Mouse (Mus musculus) midbrain, embryonic 10.5 days (tissue): Measurements from ENCODE around the gene Zfp704. TPM values are rescaled to one million over a fixed set of nuclear protein-coding genes. Genes with fewer than 3 reads are reported as not detected.

Source experiments
- DNase-seq: peaks from one replicate; pipeline ENCODE4 v3.0.0-alpha.2; 2017; ENCODE audit warnings: low spot score
- H3K27ac ChIP-seq: fragments of 300-500 bp; sonication (generic); replicated peaks from 2 replicates; pipeline ENCODE4 v1.5.1; 2016; ENCODE audit warnings: mild to moderate bottlenecking
- H3K27me3 ChIP-seq: fragments of 300-500 bp; sonication (generic); 2 replicates; pipeline ENCODE4 v1.6.1; 2016; ENCODE audit warnings: low read depth, mild to moderate bottlenecking; ENCODE audit not compliant: poor library complexity, severe bottlenecking
- H3K36me3 ChIP-seq: fragments of 300-500 bp; sonication (generic); 2 replicates; pipeline ENCODE4 v1.6.1; 2016; ENCODE audit warnings: mild to moderate bottlenecking, moderate library complexity
- H3K4me1 ChIP-seq: fragments of 300-500 bp; sonication (generic); 2 replicates; pipeline ENCODE4 v1.6.1; 2016
- H3K4me3 ChIP-seq: fragments of 300-500 bp; sonication (generic); 2 replicates; pipeline ENCODE4 v1.5.1; 2016; ENCODE audit warnings: mild to moderate bottlenecking, moderate library complexity
- H3K9me3 ChIP-seq: fragments of 300-500 bp; sonication (generic); replicated peaks from 2 replicates; pipeline ENCODE4 v1.6.1; 2016; ENCODE audit warnings: mild to moderate bottlenecking
- WGBS: fragments of 180-500 bp; shearing (Covaris S2); methylation state at CpG from one replicate; pipeline ENCODE4 v1.1.7; 2016; 5-methylcytosine and 5-hydroxymethylcytosine counted together
- polyA plus RNA-seq: library from polyadenylated mRNA; unstranded; fragments of >200 nt; fragmentation: Nextera tagmentation; extraction: Ambion mirVana; gene quantifications from 2 replicates; pipeline ENCODE4 v1.2.1, GENCODE M21; 2016

Gene Zfp704
- polyA plus RNA-seq, 1 experiment from 2014 or later, result 5.0 TPM

DNA sequence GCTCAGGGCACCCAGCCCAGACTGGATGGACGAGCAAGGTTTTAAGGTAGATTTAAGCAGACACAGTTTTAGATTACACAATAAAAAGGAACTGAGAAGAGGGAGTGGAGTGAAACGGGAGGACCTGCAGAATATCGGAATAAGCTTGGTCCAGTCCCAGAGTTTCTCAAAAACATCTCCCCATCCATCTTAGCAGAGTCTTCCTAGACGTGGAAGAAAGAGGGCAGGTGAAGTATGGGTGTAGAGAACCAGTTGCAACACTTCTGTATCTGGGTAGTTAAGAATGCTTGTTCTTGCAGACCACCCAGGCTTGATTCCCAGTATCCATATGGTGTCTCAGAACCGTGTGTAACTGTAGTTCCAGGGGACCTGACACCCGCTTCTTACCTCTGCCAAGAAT is 149.6 kb downstream of the Zfp704 start:
- WGBS, result 90% methylated on average over 6 of the region's 6 CpGs
- H3K4me3 ChIP-seq, result no peak overlapping the region
- no peak overlapping the region for H3K27ac ChIP-seq
- peaks cover 21% of the 10 kb centered on the region for H3K36me3 ChIP-seq
- DNase-seq, result no peak
- no peaks in the 10 kb centered on the region for H3K4me1 ChIP-seq
- peaks cover 4% of the 10 kb centered on the region; the same call in 1 of the 2 replicates for H3K9me3 ChIP-seq
- no peaks in the 10 kb centered on the region for H3K27me3 ChIP-seq

DNA sequence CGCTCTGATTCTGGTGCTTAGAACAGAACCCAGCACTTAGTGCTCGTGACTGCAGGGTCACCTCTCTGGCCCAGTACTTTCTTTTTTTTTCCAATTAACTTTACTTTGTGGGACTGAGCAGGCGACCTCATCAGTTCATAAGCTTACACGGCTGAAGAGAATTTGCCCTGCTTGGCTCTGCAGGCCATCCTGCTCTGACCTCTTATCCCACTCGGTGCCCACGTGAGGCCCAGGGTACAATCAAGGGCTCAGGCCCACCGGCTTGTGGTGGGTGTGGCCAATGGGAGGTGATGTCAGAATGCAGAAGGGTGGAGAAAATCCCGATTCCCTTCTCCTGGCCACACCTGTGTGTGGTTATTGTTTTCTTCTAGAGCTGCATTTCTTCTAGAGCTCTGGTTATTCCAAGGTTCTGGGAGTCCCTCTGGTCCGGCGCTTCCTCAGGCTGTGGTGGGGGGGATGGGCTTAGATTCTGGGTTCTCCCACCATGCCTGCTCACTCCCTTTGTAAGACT is 153.4 kb downstream of the Zfp704 start:
- WGBS, result 74% methylated on average over 10 of the region's 10 CpGs

DNA sequence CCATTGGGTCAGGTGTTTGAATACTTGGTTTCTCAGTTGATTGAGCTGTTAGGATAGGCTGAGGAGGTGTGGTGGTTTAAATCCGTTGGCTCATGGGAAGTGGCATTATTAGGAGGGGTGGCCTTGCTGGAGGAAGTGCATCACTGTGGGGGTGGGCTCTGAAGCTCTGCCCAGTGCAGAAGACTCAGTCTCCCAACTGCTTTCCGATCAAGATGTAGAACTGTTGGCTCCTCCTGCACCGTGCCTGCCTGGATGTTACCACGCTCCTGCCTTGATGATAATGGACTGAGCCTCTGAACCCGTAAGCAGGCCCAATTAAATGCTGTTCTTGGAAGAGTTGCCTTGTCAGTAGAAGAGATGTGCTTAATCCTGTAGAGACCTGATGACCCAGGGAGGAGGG is 154.5 kb downstream of the Zfp704 start:
- no peak for DNase-seq
- H3K36me3 ChIP-seq, result peaks cover 13% of the 10 kb centered on the region; the same call in 1 of the 2 replicates
- no peak overlapping the region for H3K27ac ChIP-seq
- H3K4me3 ChIP-seq, result no peak overlapping the region
- H3K27me3 ChIP-seq, result no peaks in the 10 kb centered on the region
- no peaks in the 10 kb centered on the region for H3K9me3 ChIP-seq
- no peaks in the 10 kb centered on the region for H3K4me1 ChIP-seq
- 91% methylated on average over 5 of the region's 5 CpGs for WGBS

More for the DNA sequence above, 153.4 kb downstream of the Zfp704 start:
- H3K27me3 ChIP-seq, result no peaks in the 10 kb centered on the region
- no peaks in the 10 kb centered on the region for H3K4me1 ChIP-seq
- H3K9me3 ChIP-seq, result no peaks in the 10 kb centered on the region
- peaks cover 18% of the 10 kb centered on the region for H3K36me3 ChIP-seq
- H3K4me3 ChIP-seq, result no peak overlapping the region
- no peak for DNase-seq
- H3K27ac ChIP-seq, result no peak overlapping the region

DNA sequence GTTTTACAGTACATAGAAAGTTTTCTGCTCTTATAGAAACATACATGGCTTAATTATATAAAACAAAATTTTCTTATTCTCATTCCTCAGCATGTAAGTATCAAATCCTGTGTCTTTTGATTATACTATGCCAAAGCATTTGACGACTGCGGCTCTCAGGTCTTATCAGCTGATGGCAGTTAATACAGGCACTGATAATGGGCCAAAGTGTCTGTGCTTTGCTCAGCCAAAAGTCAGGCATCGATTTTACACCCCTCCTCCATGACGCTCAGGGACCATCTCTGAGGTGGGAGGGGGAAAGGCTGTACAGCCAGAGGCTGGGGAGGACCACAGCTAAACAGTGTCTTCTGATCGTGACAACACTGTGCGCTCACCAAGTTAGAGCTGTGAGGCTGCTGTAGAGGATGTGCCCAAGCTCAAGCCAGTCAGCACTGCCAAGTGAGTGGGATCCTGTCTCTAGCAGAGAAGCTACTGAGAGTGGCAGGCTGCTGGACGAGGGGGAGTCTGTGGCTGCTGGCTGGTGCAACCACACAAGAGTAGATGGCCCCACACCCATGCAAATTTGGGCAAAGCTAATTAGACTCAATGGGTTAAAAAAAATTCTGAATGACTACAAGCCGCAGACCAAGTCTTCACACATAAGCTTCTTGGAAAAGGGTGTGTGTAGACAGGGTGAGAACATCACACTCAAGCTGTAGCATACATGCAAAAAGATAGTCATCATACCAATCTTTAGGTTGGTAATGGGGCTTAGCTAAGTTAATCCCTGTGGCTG is 155.1 kb downstream of the Zfp704 start:
- no peaks in the 10 kb centered on the region for H3K9me3 ChIP-seq
- no peak overlapping the region for H3K27ac ChIP-seq
- H3K27me3 ChIP-seq, result no peaks in the 10 kb centered on the region
- H3K4me3 ChIP-seq, result no peak overlapping the region
- H3K36me3 ChIP-seq, result peaks cover 8% of the 10 kb centered on the region; the same call in 1 of the 2 replicates
- 91% methylated on average over 8 of the region's 8 CpGs for WGBS
- H3K4me1 ChIP-seq, result peaks cover 2% of the 10 kb centered on the region
- no peak for DNase-seq

DNA sequence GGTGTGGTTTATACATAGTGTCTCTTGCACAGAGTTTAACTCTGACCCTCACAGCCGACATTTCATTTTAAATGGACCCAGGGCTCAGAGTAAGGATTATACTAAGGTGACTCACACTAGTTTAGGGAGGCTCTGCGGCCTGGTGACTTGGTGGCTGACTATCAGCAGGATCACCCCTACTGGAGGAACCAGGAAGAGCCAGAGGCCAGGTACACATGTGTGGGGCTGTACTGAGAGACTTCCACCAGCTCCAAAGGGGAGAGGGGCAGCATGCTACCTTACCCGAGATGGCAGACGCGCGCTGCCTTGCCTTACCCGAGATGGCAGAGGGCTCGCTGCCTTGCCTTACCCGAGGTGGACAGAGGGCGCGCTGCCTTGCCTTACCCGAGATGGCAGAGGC is 159.4 kb downstream of the Zfp704 start:
- Histone ChIP-seq H3K4me1 (peaks cover 9% of the 10 kb centered on the region), H3K27ac (no peak overlapping the region), H3K36me3 (peaks cover 36% of the 10 kb centered on the region), H3K4me3 (no peak overlapping the region), H3K9me3 (0 out of 2 replicates have a peak, but pooled peaks cover 3% of the 10 kb centered on the region), H3K27me3 (no peaks in the 10 kb centered on the region)
- 92% methylated on average over 12 of the region's 12 CpGs for WGBS
- DNase-seq, result no peak

DNA sequence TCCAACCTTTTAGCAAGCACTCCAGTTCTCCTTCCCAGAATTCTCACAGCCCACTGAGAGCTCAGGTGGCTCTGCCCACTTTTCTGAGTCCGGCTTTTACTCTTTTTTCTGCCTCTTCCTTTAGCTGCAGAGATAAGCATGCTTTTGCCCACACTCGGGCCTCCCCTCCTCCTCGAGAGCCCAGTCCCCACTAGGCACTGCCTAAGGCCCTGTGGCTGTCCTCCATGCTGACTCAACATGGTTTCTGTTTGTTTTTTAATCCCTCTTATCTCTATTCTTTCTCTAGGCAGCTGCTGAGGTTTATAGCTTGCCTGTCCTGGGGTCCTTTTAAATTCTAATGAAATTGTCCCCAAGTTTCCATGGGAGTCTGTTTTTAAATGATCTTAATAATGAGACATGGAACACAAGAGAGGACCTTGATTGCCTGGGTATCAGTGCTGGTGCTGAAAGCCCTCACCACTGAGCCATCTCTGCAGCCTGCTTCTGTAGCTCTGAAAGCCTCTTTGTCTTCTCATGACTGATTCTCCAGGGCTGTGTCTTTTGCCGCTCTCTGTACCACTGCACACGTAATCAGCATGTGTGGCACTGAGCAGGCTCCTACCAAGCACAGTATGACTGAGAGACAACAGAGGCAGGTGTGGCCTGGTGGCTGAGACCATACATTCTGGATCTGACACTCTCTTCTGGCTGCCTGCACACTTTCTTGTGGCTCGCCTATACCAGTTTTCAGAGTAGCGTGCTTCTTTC is 160.5 kb downstream of the Zfp704 start:
- DNase-seq, result no peak
- H3K4me1 ChIP-seq, result peaks cover 9% of the 10 kb centered on the region
- no peaks in the 10 kb centered on the region for H3K27me3 ChIP-seq
- peak overlapping the region; percentile 61; the same call in 1 of the 2 replicates for H3K27ac ChIP-seq
- no peak overlapping the region for H3K4me3 ChIP-seq
- WGBS, result 70% methylated on average over 7 of the region's 7 CpGs
- peaks cover 33% of the 10 kb centered on the region for H3K36me3 ChIP-seq
- H3K9me3 ChIP-seq, result 0 out of 2 replicates have a peak, but pooled peaks cover 3% of the 10 kb centered on the region

DNA sequence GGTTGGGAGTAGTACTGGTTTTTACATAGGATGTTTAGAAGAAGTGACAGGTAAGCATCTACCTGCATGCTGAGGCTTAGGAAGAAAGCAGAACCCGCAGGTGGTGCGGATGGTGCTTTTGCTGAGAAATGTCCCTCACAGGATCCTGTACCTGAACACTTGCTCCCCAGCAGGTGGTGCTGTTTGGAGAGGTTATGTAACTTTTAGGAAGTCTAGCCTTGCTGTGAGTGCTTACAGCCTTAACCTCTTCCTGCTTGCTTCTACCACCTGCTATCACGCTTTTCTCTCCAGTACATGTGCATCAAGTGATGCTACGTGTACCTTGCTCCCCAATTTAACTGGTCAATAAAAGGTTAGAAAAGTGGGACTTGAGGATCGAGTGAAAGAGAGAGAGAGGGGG is 161.3 kb downstream of the Zfp704 start:
- peaks cover 9% of the 10 kb centered on the region for H3K4me1 ChIP-seq
- H3K27me3 ChIP-seq, result no peaks in the 10 kb centered on the region
- no peak overlapping the region for H3K27ac ChIP-seq
- no peak for DNase-seq
- 0 out of 2 replicates have a peak, but pooled peaks cover 3% of the 10 kb centered on the region for H3K9me3 ChIP-seq
- 90% methylated on average over 5 of the region's 5 CpGs for WGBS
- no peak overlapping the region for H3K4me3 ChIP-seq
- H3K36me3 ChIP-seq, result peaks cover 39% of the 10 kb centered on the region

DNA sequence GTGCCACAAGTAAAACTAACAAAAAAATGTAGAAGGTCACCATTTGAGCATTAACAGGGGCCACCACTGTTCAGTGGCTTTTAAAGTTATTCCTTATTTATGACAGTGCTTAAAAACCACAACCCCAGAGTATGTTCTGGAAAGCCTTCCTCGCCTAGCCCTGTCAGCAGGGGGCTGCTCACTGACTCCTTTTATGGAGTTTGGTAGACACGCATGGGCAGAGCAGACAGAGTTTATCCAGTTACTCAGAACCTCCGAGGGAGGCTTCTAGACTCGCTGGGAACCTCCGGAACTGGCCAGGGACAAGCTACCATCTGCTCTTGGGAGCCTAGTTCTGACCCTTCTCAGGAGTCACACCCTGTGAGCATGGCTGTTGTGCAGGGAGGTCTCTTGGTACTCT is 165.3 kb downstream of the Zfp704 start:
- Histone ChIP-seq H3K27me3 (no peaks in the 10 kb centered on the region), H3K27ac (no peak overlapping the region), H3K36me3 (peaks cover 39% of the 10 kb centered on the region), H3K9me3 (0 out of 2 replicates have a peak, but pooled peaks cover 3% of the 10 kb centered on the region), H3K4me1 (peaks cover 5% of the 10 kb centered on the region), H3K4me3 (no peak overlapping the region)
- 79% methylated on average over 5 of the region's 5 CpGs for WGBS
- DNase-seq, result no peak

DNA sequence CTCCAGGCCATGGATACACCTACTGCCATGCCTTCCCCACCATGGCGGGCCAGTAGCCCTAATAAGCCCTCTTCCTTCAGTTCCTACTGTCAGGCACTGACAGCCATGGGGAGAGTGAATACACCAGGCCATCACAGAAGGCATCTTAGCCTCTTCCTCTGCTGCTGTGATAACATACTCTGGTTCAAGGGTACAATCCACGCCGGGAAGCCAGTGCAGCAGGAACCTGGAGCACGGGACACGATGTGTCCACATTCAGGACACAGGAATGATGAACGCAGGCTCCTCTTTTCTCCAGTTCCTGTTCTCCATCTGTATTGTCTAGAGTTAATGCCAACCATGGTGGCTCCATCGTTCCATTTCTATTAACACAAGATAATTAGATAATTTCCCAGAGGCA is 165.9 kb downstream of the Zfp704 start:
- no peak for DNase-seq
- Histone ChIP-seq H3K27me3 (no peaks in the 10 kb centered on the region), H3K4me1 (no peaks in the 10 kb centered on the region), H3K36me3 (peaks cover 41% of the 10 kb centered on the region), H3K9me3 (0 out of 2 replicates have a peak, but pooled peaks cover 3% of the 10 kb centered on the region), H3K27ac (no peak overlapping the region), H3K4me3 (no peak overlapping the region)
- 94% methylated on average over 7 of the region's 7 CpGs for WGBS

DNA sequence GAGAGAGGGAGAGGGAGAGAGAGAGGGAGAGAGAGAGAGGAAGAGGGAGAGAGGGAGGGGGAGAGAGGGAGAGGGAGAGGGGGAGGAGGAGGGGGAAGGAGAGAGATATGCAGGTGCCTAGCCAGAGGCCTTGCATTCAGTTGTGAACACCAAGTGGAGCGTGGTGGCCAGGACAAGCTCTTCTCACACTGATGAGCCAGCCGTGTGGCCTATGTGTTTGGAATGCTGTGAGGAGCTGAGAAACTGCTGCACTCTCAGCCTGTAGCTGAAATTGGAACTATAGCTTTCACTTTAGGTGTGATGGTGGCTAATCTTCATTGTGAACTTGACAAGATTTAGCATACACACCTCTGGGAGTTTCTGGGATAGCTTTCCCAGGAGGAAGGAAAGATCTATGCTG is 166.4 kb downstream of the Zfp704 start:
- WGBS, result 82% methylated on average over 2 of the region's 2 CpGs
- Histone ChIP-seq H3K27me3 (no peaks in the 10 kb centered on the region), H3K4me1 (no peaks in the 10 kb centered on the region), H3K4me3 (no peak overlapping the region), H3K9me3 (0 out of 2 replicates have a peak, but pooled peaks cover under 1% of the 10 kb centered on the region), H3K36me3 (peaks cover 42% of the 10 kb centered on the region), H3K27ac (no peak overlapping the region)
- no peak for DNase-seq

DNA sequence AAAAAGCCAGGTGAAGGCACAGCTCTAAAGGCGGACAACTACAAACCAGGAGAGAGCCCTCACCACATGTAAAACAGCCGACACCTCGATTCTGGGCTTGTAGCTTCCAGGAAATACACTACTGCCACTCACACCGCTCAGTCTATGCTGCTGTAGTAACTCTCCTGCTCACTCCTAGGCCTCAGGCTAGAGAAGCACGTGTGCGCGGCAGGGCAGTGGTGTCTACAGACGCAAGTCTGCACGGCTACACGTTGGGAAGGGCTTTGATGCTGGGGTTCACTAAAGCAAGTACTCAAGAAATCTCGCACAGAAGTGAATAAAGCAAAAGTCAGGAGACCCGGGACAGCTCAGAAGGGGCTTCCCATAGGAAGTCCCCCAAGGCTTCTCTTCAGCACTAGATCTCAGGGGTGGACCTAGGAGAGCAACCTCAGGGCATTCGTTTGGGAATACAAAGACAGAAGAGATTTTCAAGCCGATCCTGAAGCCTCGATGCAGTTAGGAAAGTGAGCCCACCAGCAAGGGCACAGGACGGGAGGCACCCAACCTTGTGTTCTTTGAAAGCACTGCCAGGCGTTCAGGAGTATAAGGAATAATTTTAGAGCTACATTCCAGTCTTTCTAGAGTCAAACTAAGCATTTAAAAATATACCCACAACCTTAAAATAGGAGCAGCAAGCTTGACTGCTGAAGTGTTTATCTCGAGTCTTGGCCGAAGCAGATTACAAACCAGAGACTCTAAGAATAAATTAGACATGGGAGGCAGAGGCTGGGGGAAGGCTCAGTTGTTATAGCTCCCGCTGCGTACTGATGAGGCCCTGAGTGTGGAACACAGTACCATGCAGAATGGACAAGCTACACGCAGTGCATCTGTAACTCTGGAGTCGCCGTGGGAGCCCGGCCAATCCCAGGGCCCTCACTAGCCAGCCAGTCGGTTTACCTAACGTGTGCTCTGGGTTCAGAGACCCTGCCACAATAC is 168.0 kb downstream of the Zfp704 start:
- H3K4me3 ChIP-seq, result no peak overlapping the region
- H3K27ac ChIP-seq, result no peak overlapping the region
- H3K36me3 ChIP-seq, result peaks cover 47% of the 10 kb centered on the region
- WGBS, result 91% methylated on average over 27 of the region's 27 CpGs
- no peaks in the 10 kb centered on the region for H3K4me1 ChIP-seq
- H3K9me3 ChIP-seq, result no peaks in the 10 kb centered on the region
- no peak for DNase-seq
- no peaks in the 10 kb centered on the region for H3K27me3 ChIP-seq

DNA sequence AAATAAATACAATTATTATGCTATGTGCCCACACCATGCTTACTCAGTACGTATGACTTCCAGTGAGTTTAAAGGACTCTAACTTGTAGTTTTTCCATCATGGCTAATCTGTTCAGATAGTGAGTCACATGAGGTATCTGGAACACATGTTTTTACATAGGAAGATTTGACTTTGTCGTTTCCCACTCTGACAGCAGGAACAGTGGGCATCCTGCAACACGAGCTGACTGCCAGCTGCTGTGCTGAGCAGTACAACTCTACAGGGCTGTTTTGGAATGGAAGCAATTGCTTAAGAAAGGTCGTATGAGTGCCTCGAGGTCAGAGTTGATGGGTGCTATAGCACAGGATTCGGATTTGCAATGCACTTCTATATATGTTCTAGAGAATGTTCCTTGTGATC is 169.4 kb downstream of the Zfp704 start:
- Histone ChIP-seq H3K36me3 (peaks cover 41% of the 10 kb centered on the region), H3K27me3 (no peaks in the 10 kb centered on the region), H3K4me3 (no peak overlapping the region), H3K27ac (no peak overlapping the region), H3K9me3 (no peaks in the 10 kb centered on the region), H3K4me1 (no peaks in the 10 kb centered on the region)
- DNase-seq, result no peak
- WGBS, result 90% methylated on average over 6 of the region's 6 CpGs
